Mouse (Mus musculus) liver, adult 2 months (tissue): ENCODE data around the gene Zfp750. TPM values are rescaled to one million over a fixed set of nuclear protein-coding genes. Genes with fewer than 3 reads are reported as not detected.

ENCODE experiments used
- DNase-seq: peaks from one replicate; pipeline ENCODE4 v3.0.0-alpha.2; 2011; ENCODE audit warnings: low read depth, low spot score; ENCODE audit errors: extremely low read depth
- H3K27ac ChIP-seq: fragments of 200-500 bp; replicated peaks from 2 replicates; pipeline ENCODE4 v1.5.1; 2012; ENCODE audit warnings: low read depth, mild to moderate bottlenecking, control low read depth, inconsistent platforms, low read length; ENCODE audit not compliant: insufficient read depth
- H3K27me3 ChIP-seq: fragments of 200-500 bp; 2 replicates; pipeline ENCODE4 v1.6.1; 2012; ENCODE audit warnings: mild to moderate bottlenecking, moderate library complexity, low read length, inconsistent platforms; ENCODE audit not compliant: control insufficient read depth, insufficient read depth
- H3K36me3 ChIP-seq: fragments of 200-500 bp; 2 replicates; pipeline ENCODE4 v1.6.1; 2012; ENCODE audit warnings: low read length, inconsistent platforms; ENCODE audit not compliant: control insufficient read depth, insufficient read depth
- H3K4me1 ChIP-seq: fragments of 200-500 bp; 2 replicates; pipeline ENCODE4 v1.6.1; 2011; ENCODE audit warnings: low read length; ENCODE audit not compliant: control insufficient read depth, insufficient read depth
- H3K4me3 ChIP-seq: fragments of 200-500 bp; 2 replicates; pipeline ENCODE4 v1.5.1; 2011; ENCODE audit warnings: low read depth, mild to moderate bottlenecking, control low read depth, low read length, moderate library complexity; ENCODE audit not compliant: insufficient read depth
- H3K79me2 ChIP-seq: fragments of 200-500 bp; 2 replicates; pipeline ENCODE4 v1.6.1; 2012; ENCODE audit warnings: inconsistent platforms, mild to moderate bottlenecking, low read length, moderate library complexity; ENCODE audit not compliant: control insufficient read depth, insufficient read depth
- H3K9ac ChIP-seq: fragments of 200-500 bp; 2 replicates; pipeline ENCODE4 v1.6.1; 2012; ENCODE audit warnings: low read depth, mild to moderate bottlenecking, control low read depth, inconsistent platforms, low read length
- CTCF ChIP-seq: fragments of 200-500 bp; IDR thresholded peaks from 2 replicates; pipeline ENCODE4 v1.5.1; 2011; ENCODE audit warnings: low read depth, low read length, control low read depth
- POLR2A ChIP-seq: fragments of 200-500 bp; IDR thresholded peaks from 2 replicates; pipeline ENCODE4 v1.6.1; 2011; ENCODE audit warnings: low read length, control low read depth; ENCODE audit not compliant: insufficient read depth; ENCODE audit errors: extremely low read depth
- WGBS: fragments of 180-500 bp; shearing (Covaris S2); methylation state at CpG from one replicate; pipeline ENCODE4 v1.1.7; 2018; 5-methylcytosine and 5-hydroxymethylcytosine counted together
- polyA plus RNA-seq: library from polyadenylated mRNA; depleted of rRNA; stranded (reverse); fragments of >200 nt; gene quantifications from 2 replicates; pipeline ENCODE4 v1.2.3, GENCODE M21; 2012
- total RNA-seq: library from RNA; depleted of rRNA; stranded (reverse); fragments of >200 nt; gene quantifications from 2 replicates; pipeline ENCODE4 v1.2.3, GENCODE M21; 2014

Zfp750 gene
- total and polyA plus RNA-seq, 2 experiments, result 1.0 to 3.5 TPM

DNA sequence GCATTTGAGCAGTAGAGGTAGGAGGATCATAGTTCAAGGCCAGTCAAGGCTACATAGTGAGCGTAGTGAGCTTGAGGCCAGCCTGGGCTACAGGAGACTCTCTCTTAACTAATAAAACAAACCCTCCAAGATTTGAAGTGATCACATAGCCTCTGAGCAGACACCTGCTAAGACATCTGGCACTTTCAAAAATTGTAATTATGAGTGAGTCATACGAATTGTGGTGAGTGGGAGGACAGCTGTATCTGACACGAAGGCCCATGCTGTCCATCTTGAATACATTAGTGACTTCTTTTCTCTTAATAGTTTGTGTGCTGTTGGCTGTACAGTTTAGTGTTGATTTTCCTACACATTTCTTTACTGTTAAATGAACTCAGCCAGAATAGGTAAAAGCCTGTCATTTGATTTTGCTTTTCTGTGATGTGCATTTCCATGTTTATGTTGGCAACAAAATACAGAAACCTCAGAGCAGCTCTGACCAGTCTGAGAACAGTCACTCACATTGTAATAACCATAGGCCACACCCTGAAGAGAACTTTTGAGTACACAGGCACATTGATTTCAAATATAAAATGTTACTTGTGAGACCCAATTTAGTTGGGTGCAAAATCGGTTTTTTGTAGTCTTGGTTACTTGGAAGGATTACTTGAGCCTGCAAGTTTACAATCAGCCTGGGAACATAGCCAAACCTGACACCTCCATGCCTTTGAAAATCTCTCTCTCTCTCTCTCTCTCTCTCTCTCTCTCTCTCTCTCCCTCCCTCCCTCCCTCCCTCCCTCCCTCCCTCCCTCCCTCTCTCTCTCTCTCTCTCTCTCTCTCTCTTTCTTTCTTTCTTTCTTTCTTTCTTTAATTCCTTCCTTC is 16.9 kb downstream of the Zfp750 start:
- H3K27ac ChIP-seq, result no peak overlapping the region
- TF ChIP-seq CTCF, result no peak
- TF ChIP-seq POLR2A, result no peak
- 83% methylated on average over 4 of the region's 4 CpGs for WGBS

DNA sequence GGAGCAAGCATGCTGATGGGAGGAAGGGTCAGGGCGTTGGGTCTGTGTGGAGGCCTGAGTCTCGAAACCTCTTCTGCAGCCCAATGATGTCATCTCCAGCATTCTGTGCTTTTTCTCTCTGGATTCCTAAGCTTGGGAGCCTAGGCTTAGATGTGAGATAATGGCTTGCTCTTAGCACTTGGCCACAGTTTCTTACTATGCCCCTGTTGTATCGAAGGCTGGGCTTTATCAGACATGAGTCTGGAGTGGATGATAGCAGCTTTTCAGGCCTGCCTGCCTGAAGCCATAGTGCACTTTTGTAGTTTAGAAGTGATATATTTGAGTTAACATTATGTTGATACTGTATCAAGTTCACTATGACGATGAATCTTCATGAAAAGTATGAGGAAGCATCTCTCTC is 17.6 kb downstream of the Zfp750 start:
- DNase-seq, result no peak
- no peaks in the 10 kb centered on the region for H3K79me2 ChIP-seq
- no peak overlapping the region for H3K9ac ChIP-seq
- no peaks in the 10 kb centered on the region for H3K27me3 ChIP-seq
- 95% methylated on average over 4 of the region's 4 CpGs for WGBS
- TF ChIP-seq POLR2A (no peak), CTCF (no peak)
- no peak overlapping the region for H3K4me3 ChIP-seq
- H3K4me1 ChIP-seq, result 0 out of 2 replicates have a peak, but pooled peaks cover 5% of the 10 kb centered on the region
- no peak overlapping the region for H3K27ac ChIP-seq
- H3K36me3 ChIP-seq, result no peaks in the 10 kb centered on the region; the same call in 1 of the 2 replicates

More for the DNA sequence above, 16.9 kb downstream of the Zfp750 start:
- no peak for DNase-seq
- Histone ChIP-seq H3K9ac (no peak overlapping the region), H3K27me3 (no peaks in the 10 kb centered on the region), H3K4me1 (0 out of 2 replicates have a peak, but pooled peaks cover 5% of the 10 kb centered on the region), H3K4me3 (no peak overlapping the region), H3K79me2 (no peaks in the 10 kb centered on the region), H3K36me3 (no peaks in the 10 kb centered on the region; the same call in 1 of the 2 replicates)

DNA sequence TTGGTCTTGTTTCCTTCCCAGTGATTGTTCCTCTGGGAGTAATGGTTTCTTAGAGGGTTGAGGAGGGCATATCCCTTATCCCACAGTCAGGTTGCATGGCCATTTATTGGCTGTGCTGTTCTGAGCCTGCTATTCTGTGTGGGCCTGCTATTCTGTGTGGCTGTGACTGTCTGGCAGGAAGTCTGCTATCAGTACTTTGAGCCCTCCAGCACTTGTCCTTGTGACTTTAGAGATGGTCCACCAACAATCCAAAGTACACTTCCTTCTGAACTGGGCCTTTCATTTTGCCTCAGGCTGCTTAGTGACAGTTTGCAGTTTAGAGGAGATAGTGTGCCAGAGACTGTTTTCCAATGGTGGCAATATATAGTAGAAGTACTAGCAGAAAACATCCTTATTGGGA is 18.5 kb downstream of the Zfp750 start:
- Histone ChIP-seq H3K4me3 (no peak overlapping the region), H3K4me1 (0 out of 2 replicates have a peak, but pooled peaks cover 5% of the 10 kb centered on the region), H3K79me2 (no peaks in the 10 kb centered on the region), H3K36me3 (no peaks in the 10 kb centered on the region; the same call in 1 of the 2 replicates), H3K9ac (no peak overlapping the region), H3K27ac (no peak overlapping the region), H3K27me3 (no peaks in the 10 kb centered on the region)
- TF ChIP-seq CTCF, result no peak
- TF ChIP-seq POLR2A, result no peak
- DNase-seq, result peak; percentile 61

DNA sequence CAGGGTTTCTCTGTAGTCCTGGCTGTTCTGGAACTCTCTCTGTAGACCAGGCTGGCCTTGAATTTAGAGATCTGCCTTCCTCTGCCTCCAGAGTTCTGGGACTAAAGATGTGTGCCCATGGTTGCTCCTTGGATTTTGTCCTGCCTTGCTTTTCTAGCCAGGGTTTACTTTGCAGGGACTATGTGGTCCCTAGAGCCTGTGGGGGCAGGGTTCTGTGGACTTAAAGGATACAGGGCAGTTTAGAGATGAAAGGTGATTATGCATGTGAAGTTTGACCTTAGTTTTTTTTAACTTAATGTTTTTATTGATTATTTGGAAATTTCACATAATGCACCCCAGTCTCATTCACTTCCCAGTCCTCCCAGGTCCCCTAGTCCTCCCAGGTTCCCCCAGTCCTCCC is 28.5 kb downstream of the Zfp750 start:
- H3K27me3 ChIP-seq, result no peaks in the 10 kb centered on the region
- no peak for TF ChIP-seq CTCF
- no peak for TF ChIP-seq POLR2A
- H3K79me2 ChIP-seq, result peaks cover 3% of the 10 kb centered on the region; the same call in 1 of the 2 replicates
- no peaks in the 10 kb centered on the region for H3K36me3 ChIP-seq
- peak; percentile 62 for DNase-seq
- 0 out of 2 replicates have a peak, but pooled peaks cover 3% of the 10 kb centered on the region for H3K4me1 ChIP-seq
- no peak overlapping the region for H3K4me3 ChIP-seq
- no peak overlapping the region for H3K27ac ChIP-seq
- no peak overlapping the region for H3K9ac ChIP-seq

DNA sequence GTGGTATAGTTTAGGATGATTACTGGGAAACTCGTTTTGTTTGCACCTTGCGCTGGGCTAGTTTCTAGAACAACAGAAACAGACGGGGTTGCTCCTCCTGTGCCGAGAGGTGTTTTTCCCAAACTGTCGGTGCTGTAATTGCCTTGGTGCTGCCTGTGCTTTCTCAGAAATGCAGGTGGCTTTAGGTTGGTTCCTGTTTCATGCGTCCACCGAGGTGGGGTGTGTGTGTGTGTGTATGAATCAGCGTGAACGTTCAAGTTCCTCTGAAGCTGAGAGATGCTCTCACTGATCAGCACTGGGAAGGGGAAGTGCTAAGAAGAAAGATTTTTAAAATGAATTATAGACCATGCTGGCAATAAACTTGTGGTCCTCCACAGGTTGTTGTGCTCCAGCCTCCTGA is 33.3 kb downstream of the Zfp750 start:
- no peak for DNase-seq
- Histone ChIP-seq H3K79me2 (peaks cover 10% of the 10 kb centered on the region; the same call in 1 of the 2 replicates), H3K4me1 (0 out of 2 replicates have a peak, but pooled peaks cover 3% of the 10 kb centered on the region), H3K27me3 (no peaks in the 10 kb centered on the region), H3K27ac (no peak overlapping the region), H3K36me3 (no peaks in the 10 kb centered on the region), H3K9ac (no peak overlapping the region), H3K4me3 (no peak overlapping the region)
- WGBS, result 90% methylated on average over 9 of the region's 9 CpGs
- TF ChIP-seq POLR2A (no peak), CTCF (no peak)

DNA sequence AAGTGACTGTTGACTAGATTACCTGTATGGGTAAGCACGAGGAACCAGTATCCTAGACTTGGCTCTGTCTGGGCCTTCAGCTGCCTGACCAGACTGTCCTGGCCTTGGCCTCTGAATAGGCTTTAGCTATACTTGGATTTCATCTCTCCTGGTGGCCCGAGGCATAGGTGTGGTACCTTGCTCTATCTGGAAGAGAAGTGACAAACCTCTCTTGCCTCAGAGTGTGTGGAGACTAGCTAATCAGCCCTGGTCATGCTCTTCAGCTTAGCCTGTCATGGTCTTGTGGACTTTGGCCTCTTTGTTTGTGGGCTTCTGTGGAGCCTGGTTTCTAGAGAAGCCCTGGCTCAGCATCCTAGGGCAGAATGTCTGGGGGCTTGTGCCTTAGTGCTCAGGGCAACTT is 38.0 kb downstream of the Zfp750 start:
- H3K27me3 ChIP-seq, result no peaks in the 10 kb centered on the region
- no peak overlapping the region for H3K9ac ChIP-seq
- no peaks in the 10 kb centered on the region; the same call in 1 of the 2 replicates for H3K36me3 ChIP-seq
- H3K27ac ChIP-seq, result no peak overlapping the region
- no peak overlapping the region for H3K4me3 ChIP-seq
- WGBS, result 59% methylated on average over 2 of the region's 2 CpGs
- H3K4me1 ChIP-seq, result no peaks in the 10 kb centered on the region
- peaks cover 7% of the 10 kb centered on the region; the same call in 1 of the 2 replicates for H3K79me2 ChIP-seq
- TF ChIP-seq POLR2A, result no peak
- DNase-seq, result peak; percentile 19
